27 mouse cellular contexts compared by ENCODE assay signal in the genomic region with DNA sequence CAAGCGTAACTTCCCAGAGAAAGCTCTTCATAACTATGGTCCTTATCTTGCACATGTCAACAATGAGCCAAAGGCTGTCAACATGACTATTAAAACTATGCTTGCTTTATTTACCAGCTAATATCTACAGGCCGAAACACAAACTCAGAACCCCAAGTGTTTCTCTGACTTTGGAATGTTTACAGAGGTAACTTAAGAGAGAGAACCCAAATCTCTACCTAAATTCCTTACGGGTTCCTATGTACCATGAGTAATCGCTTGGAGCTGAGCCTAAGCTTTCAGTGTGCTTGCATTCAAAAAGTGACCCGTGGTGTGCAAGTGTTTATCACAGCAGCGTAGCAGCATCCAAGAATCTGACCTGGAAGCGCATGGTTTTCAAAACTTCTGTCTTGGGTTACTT. TPM values are rescaled to one million over a fixed set of nuclear protein-coding genes. Genes with fewer than 3 reads are reported as not detected.
DNase-seq lines count a peak whose midpoint lies in the region; ATAC-seq and TF ChIP-seq lines count a peak whose summit lies in the region.
"Had no signal": no experiment of that assay in that cellular context is flagged by ENCODE, and none has a peak within 500 bp of the region (broad histone marks: within the 10 kb centered on the region; RNA-seq: fewer than 3 reads in every experiment).

No protein-coding gene starts in this region.

- H3K27ac ChIP-seq in lung, postnatal 0 days (ENCODE audit: low read length), result no peak overlapping the region
- H3K27ac ChIP-seq: embryonic facial prominence, embryonic 13.5 days; embryonic facial prominence, embryonic 15.5 days; forebrain, embryonic 13.5 days; forebrain, embryonic 15.5 days had no signal

- no peak for TF ChIP-seq CTCF in lung, postnatal 0 days (IDR thresholded peaks at IDR 0.05)
- no peak for TF ChIP-seq CTCF in lung, adult 2 months (IDR thresholded peaks at IDR 0.05; ENCODE audit: insufficient read depth, low read length)

- no peak for TF ChIP-seq POLR2A in lung, adult 2 months (IDR thresholded peaks at IDR 0.05; ENCODE audit: borderline replicate concordance, extremely low read depth, low read depth, low read length)

- DNase-seq in lung, postnatal 0 days (ENCODE audit: low spot score), result peak; percentile 52
- DNase-seq in lung, postnatal 14 days, result no peak
- DNase-seq in lung, postnatal 36 days, result peak; percentile 46
- DNase-seq in lung, adult 2 months, result no peak
- peak; percentile 74 for DNase-seq in NIH3T3 (ENCODE audit: low read depth)
- DNase-seq in T-cell, adult 2 months (ENCODE audit: low spot score), result no peak
- no peak for DNase-seq in Muller cell, postnatal 12 days (ENCODE audit: inconsistent ontology term)
- DNase-seq: adrenal gland, adult 2 months; adrenal gland, postnatal 10 days; adrenal gland, postnatal 25 days; B cell, adult 2 months; cerebellum, adult 11 months; cerebellum, adult 18-20 months; cerebellum, adult 8-10 months; cerebellum, adult 9-11 months; cerebellum, postnatal 14 days; cerebellum, postnatal 36 days; embryo, embryonic 11 days; forebrain, postnatal 0 days had no signal

- H3K4me3 ChIP-seq in lung, postnatal 0 days (ENCODE audit: low read depth, low read length), result no peak overlapping the region
- no peak overlapping the region for H3K4me3 ChIP-seq in lung, adult 2 months (replicated peaks; ENCODE audit: extremely low read depth, low read depth, low read length)
- H3K4me3 ChIP-seq: embryonic facial prominence, embryonic 13.5 days; embryonic facial prominence, embryonic 15.5 days; forebrain, embryonic 13.5 days; forebrain, embryonic 15.5 days had no signal

- no peaks in the 10 kb centered on the region for H3K36me3 ChIP-seq in lung, postnatal 0 days (ENCODE audit: insufficient read depth, low read length)
- H3K36me3 ChIP-seq: embryonic facial prominence, embryonic 13.5 days; embryonic facial prominence, embryonic 15.5 days; forebrain, embryonic 15.5 days had no signal

- H3K4me1 ChIP-seq in lung, postnatal 0 days (ENCODE audit: insufficient read depth, low read depth, low read length), result no peaks in the 10 kb centered on the region
- peaks cover 9% of the 10 kb centered on the region for H3K4me1 ChIP-seq in lung, adult 2 months (ENCODE audit: control insufficient read depth, insufficient read depth, low read length)

- peak; percentile 96 for TF ChIP-seq EP300 in lung, postnatal 0 days (IDR thresholded peaks at IDR 0.05)

- 50% methylated on average over 7 of the region's 7 CpGs for WGBS in lung, postnatal 0 days
- WGBS in lung, adult 2 months, result 64% methylated on average over 7 of the region's 7 CpGs

- H3K9ac ChIP-seq in lung, postnatal 0 days (replicated peaks; ENCODE audit: low read depth), result no peak overlapping the region
- H3K9ac ChIP-seq: embryonic facial prominence, embryonic 13.5 days; embryonic facial prominence, embryonic 15.5 days; forebrain, embryonic 13.5 days; forebrain, embryonic 15.5 days; forebrain, postnatal 0 days had no signal

- H3K9me3 ChIP-seq in lung, postnatal 0 days (ENCODE audit: low read length), result no peaks in the 10 kb centered on the region
- H3K9me3 ChIP-seq: embryonic facial prominence, embryonic 13.5 days; embryonic facial prominence, embryonic 15.5 days; forebrain, embryonic 13.5 days; forebrain, embryonic 15.5 days; G1E had no signal

- H3K4me2 ChIP-seq in lung, postnatal 0 days (replicated peaks; ENCODE audit: low read depth, low read length), result no peak overlapping the region
- H3K4me2 ChIP-seq: embryonic facial prominence, embryonic 13.5 days; embryonic facial prominence, embryonic 15.5 days; forebrain, embryonic 13.5 days; forebrain, embryonic 15.5 days had no signal

- H3K27me3 ChIP-seq in lung, postnatal 0 days (replicated peaks; ENCODE audit: insufficient read depth, low read length), result no peaks in the 10 kb centered on the region
- H3K27me3 ChIP-seq: CH12.LX; embryonic facial prominence, embryonic 13.5 days; embryonic facial prominence, embryonic 15.5 days; forebrain, embryonic 13.5 days; forebrain, embryonic 15.5 days; Patski had no signal

- no peak; the same call in 1 of the 2 replicates for ATAC-seq in lung, postnatal 0 days
- ATAC-seq: CD4-positive, CD25-positive, alpha-beta regulatory T cell, adult 4 months; forebrain, embryonic 13.5 days; forebrain, embryonic 15.5 days; forebrain, postnatal 0 days; Patski had no signal

RNA-seq across cellular contexts. Expression of a gene that starts 4.8 kb away (rescaled TPM):
- polyA plus RNA-seq in lung, postnatal 0 days (2015; fragmentation: Nextera tagmentation; extraction: Ambion mirVana), result 25.1 and 29.3 TPM in 2 replicates
- polyA plus RNA-seq in lung, adult 2 months (2012; rRNA removed), result 26.2 and 28.4 TPM in 2 replicates

RNA-seq across cellular contexts. Expression of a gene that starts 4.9 kb away (rescaled TPM):
- 837 and 926 TPM in 2 replicates for polyA plus RNA-seq in lung, postnatal 0 days (2015; fragmentation: Nextera tagmentation; extraction: Ambion mirVana)
- 228 and 245 TPM in 2 replicates for polyA plus RNA-seq in lung, adult 2 months (2012; rRNA removed)

Comparison
In these comparisons a context has a peak if more than half of its experiments do, and no peak if none do; other contexts are left out.
1. DNase-seq: peak in lung, postnatal 0 days (single experiment), lung, postnatal 36 days (single experiment) and NIH3T3 (single experiment); none in lung, postnatal 14 days (single experiment), lung, adult 2 months (single experiment), T-cell, adult 2 months (single experiment) and Muller cell, postnatal 12 days (single experiment).